Mouse (Mus musculus): ENCODE results near the gene Styx.
"Not testable (repeated sequence)": the region's sequence is repeated elsewhere in the genome, so short reads cannot be mapped to it uniquely, and the experiment has no call there.

Gene Styx

DNA sequence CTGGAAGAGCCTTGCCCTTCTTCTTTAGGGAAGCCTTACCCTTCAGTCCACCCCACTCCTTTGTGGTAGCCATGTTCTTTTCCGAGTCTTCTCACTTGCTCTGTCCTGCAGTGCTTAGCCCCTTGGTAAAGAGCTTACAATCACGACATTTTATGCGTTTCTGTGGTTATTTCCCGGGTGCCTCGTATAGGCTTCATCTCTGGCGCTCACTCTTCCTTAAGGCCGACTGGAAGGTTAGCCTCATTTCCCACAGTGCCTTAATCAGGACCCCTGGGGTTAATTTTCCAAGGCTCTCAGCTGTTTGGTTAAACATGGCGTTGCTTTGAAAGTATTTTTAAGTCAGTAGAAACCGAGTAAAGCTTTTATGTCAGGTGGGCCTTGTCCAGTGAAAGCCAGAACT, 88.5 kb downstream of the Styx start:
- no peak for DNase-seq

DNA sequence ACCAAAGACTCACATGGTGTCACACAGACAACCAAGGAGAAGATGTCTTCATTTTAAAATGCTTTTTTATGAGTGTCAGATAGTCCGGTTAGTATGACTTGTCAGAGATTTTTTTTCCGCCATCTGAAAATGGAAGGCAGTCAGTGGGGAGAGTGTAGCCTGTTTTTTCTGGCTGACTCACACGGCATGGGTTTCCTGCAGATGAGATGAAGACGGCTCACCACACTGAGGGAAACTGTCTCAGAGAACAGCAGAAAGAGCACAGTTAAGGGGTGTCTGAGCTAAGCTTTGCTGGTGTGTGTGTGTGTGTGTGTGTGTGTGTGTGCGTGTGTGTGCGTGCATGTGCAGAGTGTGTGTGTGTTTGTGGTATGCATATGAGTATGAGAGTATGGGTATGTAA, 90.4 kb downstream of the Styx start:
- DNase-seq, result no peak

DNA sequence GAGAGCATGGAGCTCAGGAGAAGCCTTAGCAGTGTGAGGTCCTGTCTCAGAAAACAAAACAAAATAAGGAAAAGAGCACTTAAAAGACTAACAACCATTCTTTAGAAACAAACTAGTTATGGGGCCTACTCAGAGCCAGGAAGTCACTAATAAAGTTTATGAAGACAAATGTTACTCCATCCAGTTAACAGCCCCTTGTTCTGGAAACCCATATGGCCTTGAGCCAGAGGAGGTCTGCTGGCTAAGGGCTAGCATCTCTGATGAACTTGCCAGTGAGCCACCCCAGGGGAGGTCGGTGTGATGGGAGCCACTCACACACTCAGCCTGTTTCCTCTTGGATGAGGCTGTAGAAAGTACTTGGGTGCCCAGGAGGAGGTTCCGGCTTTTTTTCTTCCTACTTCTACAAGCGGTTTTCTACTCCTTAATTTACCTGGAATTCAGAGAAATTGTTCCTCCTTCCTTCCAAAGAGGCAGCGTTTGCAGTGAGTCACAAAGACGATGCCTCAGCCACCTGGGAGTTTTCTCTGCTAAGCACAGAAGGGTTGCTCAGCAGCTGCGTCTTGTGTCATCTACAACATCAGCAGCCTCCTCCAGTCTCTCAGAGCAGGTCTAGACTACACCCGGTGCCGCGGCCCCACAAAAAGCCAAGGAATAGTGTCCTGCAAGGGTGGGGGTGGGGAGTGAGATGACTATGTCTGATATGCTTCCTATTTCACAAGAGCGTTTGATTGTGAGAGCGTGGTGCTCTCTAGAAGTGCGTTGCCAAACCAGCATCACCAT, 92.1 kb downstream of the Styx start:
- no peak for DNase-seq

DNA sequence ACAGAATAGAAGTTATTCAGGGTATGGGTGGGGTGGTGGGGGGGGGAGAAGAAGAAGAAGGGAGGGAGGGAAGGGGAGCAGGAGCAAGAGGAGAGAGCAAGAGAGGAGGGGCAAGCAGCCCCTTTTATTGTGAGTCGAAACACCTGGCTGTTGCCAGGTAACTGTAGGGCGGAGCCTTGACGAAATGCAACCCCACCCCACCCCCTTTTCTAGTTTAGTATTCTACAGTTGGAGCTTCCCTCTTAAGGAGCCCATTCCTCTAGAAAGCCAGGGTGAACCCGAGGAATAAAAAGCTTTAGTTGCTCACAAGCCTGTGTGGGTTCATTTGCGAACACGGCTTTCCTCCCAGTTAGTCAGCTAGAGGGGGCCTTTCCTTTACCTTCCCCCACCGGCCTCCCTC, 94.0 kb downstream of the Styx start:
- no peak for DNase-seq

DNA sequence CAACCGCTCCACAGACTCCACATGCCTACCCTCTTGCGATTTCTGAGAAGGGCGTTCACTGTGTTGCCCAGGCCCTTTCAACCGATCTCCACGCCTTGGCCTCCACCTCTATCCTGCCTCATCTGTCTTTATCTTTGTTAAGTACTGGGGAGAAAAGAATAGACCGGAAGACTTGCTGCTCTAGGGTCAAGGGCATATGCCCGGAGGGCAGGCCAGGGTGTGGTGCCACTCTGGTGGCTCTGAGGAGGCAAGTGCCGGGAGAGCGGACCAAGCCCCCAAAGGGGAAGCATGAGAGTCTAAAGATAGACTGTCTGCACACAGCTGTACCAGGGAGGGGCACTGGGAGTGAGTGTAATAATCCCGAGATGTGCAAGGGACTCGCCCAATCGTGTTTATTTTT, 94.6 kb downstream of the Styx start:
- no peak for DNase-seq

DNA sequence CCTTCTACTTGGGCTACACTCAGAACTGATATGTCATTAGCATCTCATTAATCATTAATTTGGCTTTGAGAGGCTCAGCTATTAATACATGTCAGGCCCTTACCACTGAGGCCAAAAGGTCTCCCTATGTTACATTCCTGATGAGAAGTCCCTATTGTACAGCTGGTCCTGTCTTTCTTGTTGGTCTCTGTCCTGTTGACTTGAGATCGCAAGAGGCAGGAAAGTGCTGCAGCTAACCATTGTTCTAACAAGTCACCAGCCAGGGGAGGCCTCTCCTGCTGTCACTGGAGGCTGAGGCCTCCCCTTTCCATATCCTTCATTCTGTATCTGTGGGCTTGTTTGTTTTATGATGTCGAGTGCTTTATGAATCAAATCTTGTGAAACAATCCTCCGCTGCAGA, 95.9 kb downstream of the Styx start:
- DNase-seq, result no peak

DNA sequence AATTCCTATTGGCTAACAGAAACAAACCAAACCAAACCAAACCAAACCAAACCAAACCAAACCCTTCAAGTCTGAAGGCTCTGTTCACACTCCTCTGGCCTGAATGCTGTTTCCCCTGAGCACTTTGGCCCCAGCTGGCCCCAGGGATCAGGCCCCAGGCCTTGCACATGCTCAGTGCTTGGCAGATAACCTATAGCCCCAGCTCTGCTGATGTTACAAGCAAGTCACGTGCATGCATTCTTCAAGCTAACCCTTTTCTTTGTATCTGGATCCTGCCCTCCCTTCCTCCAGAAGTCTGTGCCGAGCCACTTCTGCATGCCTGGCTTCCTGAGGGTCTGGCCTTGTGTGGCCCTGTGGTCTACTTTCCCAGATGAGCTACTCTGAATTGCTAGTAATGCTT, 100.2 kb downstream of the Styx start:
- no peak for DNase-seq

DNA sequence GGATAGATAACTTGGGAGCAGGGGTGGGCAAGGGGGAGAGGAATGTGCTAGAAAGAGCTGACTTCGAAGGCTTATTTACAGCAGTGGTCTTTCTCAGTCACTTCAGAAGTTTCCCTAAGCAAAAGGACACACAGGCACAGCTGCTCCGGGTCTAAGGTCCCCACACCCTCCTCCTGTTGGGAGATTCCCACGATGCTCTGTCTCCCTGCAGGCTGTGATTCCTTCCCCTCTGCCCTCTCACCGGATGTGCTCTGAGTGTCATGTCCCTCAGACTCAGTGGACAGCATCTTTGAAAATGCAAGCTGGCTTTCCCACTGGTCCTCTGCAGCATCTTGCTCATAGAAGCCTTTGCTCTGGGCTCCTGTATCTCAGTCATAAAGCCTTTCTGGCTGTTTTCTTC, 101.3 kb downstream of the Styx start:
- no peak for DNase-seq

DNA sequence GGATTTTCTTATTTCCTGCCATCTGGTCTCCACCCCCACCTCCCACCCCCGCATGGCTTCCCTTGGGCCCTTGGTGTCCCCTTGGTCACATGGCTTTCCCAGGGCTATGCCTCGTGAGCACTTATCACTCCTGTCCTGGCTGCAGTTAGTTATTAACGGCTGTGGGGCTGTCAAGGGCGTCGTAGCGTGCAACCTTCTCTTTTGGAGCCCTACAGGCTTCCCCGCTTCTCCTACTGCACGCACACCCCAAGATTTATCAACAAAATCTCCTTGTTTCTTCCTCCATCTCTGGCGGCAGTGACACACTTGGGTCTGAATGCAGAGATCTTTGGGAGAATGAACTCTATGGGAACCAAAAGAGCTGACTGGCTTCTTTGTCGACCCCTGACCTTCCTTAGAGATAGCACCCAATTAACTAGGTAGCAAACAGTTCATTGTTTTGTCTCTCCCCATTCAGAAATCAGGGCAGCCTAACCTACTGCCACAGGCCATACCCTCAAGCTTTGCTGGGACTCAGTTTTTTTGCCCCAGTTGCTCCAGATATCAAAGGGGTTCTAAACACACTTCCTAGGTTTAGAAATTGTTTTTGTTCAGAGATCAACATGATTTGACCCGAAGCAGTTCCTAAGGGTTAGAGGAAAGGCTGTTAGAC, 102.1 kb downstream of the Styx start:
- peak; percentile 20 to 39 for DNase-seq

DNA sequence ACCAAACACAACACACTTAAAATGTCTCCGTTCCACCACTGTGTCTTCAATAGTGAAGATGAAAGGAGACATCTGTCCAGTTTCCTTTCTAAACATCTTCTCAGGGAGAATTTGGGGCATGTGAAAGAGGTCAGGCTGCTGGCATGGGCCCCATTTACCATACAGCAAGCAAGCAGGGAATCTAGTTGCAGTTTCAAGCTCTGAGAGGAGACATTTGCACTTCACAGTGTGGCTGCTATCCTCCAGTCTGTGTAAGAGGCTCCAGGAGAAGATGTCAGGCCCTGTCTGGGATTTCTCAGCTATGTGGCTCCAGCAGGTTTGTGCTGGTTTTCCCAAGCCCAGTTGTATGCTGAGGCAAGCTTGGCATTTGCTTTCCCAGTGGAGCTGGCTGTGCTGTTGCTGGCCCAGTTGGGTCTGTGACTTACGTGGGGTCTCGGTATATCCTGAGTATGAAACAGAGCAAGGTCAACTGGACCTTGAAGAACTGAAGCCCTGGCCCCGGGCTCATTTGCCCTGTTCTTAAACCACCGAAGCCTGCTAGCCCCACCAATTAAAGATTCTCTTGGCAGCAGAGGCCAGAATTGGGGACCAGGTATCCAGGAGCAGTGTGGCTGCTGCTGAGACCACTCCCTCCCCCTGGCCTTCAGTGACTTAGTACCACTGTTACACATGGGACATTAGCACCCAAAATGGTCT, 102.8 kb downstream of the Styx start:
- no peak for DNase-seq

DNA sequence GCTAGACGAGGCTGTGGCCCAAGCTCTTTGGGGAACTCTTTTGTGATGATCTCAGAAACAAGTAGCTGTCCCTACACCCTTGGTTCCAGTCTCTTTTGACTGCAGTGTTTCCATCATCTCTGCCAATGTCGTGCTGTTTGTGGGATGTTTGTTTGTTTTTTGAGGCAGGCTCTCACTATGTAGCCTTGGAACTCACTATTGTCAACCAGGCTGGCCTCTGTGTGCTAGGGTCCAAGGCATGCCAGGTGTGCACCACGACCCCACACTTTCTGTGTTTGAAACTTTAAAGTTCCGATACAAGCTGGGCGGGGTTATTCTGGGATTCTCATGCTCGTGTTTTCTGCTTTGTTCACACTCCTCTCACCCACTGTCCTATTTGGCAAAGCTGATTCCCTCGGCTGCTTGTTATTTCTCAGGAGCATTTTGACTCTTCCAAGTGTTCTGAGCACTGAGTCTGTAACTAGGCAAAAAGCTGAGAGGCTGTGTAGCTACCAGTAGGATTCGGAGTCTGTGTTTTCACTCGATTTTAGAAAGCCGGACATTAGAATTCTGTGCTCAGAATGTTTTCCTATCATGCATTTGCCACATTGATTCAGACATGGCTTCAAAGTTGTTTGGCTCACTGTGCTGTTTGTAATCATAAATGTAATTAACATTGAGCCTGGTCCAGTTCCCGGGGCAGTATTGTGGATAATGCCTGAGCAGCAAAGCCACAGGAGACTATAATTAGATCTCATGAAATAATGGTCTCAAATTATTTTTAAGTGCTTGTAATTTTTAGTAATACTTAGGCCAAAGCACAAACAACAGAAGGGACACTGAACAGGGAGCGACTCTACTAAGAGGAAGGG, 105.0 kb downstream of the Styx start:
- no peak for DNase-seq

DNA sequence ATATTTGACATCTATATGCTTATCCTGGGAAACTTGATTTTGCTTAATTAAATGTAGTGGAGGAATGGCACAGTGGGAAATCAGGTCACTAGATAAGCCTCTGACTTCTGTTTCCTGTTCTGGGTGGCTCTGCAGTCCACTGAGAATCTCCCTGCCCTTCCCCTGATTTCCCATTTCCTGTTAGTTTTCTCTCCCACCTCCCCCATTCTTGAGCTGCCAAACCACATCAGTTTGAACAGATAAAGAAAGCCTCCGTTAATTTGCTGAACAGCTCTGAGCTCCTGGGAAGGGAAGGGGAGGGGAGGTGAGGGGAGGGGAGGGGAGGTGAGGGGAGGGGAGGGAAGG, 105.6 kb downstream of the Styx start:
- DNase-seq, result no peak

DNA sequence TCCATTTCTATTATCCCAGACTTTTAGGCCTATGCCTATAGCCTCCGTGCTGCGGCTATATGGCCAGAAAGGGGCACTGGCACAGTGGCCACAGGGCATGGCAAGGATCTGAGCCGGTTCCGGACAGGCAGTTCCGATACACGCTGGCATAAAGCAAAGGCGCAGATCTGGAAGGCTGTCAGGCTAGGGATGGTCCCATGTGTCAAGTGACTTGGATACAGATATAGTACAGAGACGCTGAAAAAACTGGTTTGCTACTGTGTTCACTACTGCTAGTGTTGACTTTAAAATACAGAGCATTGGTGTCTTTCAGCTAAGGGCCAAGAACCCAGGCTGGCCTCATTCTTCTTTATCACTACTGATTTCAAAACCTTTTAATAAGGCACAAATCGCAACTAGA, 106.1 kb downstream of the Styx start:
- no peak for DNase-seq

DNA sequence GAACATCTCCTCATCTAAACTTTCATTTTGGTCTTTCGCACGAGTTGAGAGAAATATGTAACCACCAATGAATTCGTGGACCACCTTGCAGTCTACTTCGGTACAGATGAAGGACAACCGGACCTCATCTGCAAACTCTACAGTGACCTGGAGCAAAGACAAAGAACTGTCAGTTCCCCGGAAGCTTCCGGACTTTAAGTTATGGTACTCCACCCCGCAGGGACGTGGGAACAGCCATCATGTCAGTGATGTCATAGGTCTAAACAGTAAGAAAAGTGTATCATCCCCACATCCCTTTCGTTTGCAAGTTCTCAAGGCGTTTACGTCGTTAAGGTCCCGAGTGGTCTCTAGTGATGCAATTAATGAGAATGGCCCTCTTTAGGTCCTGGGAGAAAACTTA, 109.0 kb downstream of the Styx start:
- DNase-seq, result no peak

DNA sequence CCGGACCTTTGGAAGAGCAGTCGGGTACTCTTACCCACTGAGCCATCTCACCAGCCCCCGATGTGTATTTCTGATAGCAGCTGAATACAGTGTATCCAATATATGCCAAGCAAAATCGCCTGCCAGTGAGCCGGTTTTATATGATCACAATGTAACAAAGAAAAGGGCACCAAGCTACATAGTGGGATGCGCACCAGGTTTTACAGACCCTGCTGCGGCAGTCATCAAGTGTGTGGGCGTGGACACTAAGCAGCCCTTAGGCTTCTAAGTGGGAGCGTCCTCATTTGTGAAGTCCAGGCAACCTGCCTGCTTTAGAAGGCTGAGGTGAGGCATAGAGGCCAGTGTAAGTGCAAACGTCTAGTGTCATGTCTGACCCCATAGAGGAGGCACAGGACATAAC, 109.6 kb downstream of the Styx start:
- DNase-seq, result no peak

DNA sequence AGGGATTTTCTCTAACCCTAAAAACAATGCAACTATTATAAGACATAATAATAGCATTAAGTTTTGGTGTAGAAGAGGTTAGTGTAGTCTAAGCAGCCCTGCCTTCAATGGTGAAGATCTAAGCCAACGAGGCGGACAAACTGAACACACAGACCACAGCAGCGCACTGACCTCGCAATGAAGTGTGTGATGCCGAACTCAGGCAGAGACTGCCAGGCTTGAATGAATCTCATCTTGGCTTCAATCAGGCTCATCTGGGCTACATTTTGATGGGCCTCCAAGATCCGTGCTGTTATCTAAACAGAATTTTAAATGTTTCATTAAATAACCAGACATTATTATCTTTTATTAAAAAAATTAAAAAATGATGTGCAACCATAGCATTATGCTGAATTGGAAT, 111.1 kb downstream of the Styx start:
- DNase-seq, result no peak

DNA sequence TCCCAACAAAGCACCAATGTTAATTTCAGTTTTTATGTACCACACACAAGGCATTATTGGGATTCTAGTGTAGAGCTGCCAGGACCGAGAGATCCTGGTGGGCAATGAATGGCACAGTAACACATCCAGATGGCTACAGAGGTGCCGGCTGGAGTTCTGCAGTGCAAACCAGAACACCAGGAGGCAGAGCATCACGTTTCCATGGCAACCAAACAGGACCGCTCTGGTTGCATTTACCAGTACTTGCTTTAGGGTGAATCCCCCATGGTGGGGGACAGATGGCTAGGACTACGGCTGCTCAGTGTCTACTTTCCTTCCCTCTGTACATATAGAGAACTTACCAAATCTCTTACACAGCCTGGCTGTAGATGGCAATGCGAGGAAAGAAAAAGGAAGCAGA, 111.5 kb downstream of the Styx start:
- DNase-seq, result no peak

DNA sequence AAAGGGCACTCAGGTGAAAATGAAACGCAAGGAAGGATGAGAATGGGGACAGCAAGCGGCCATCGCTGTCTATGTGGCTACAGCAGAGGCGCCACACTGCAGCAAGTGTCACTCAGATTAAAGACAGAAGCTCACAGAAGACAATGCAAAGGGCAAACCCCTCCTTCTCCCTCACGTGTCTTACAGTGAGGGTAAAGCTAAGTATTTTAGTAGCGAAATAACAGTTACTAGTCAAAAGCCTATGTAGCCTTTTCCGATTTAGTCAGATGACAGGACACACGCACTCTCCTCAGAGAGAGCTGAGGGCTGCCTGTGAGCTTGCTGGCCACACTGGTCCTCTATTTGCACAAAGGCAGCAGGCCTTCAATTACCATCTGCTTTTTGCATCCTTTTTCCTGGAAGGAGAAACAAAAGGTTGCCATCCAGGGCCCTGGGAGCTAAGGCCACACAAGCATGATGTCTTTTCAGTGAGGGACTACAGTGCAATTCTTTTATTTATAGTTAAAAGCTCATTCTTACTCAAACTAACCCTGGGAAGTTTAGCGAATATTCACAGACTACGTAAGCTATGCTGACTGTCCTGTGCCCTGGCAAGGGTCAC, 112.1 kb downstream of the Styx start:
- DNase-seq, result no peak

DNA sequence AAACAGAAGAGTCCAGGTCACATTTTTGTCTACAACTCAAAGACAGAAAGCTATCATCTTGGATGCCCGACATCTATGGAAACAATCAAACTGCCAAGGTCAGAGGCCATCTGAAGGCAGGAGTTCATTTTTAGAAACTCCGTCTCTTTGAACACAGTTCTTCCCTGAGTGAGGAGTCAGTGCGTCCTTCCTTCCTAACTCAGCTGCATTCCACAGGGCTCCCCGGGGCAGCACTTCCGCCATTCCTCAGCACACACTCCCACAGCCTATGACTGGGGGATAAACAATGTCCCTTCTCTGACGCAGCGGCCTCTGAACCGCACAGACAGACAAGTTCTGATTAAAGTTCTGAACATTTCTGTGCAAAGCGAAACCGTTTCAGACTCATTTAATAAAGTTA, 112.7 kb downstream of the Styx start:
- no peak for DNase-seq

DNA sequence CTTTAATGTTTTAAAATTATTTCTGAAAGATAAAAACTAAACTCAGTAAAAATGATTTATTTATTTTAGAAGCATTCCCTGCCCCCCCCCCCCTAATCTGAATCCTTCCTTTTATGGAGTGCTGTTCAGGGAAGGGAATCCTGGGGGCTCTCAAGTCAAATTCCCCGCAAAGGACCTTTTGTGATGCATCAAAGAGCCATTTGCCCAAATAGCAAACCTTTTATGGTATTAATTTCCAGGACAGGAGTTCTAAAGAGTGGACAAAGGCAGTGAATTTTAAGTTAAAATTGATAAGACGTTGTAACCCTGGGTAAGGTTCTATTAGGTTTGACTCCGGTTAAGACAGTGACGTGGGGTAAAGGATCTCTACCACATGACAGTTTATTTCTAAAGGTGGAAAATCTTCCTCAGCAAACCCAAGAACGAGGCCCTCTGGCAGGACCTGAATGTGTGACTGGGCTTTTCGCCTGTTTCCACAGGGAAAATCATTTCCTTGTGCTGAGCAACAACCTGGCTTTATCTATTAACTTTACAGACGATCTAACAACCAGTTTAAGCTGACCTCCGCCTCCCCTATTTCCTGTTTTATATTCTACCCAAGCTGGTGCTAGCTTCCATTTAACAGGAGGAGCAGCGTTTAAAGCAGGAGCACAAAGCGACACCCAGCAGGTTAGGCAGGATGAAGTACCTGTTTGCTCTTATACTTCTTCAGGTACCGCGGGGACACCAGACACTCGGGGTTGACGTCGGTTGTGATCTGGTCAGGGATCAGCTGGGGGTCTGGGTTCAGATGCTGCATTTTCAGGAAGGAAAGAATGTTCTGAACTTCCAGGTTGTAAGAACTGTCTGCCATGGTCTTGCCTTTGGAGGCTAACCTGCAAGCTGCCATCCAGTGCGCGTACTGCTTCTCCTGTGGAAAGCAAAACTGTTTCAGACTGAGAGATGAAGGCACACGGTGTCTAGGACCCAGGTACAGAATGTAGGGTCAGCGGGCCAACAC, 113.4 kb downstream of the Styx start:
- no peak for DNase-seq

DNA sequence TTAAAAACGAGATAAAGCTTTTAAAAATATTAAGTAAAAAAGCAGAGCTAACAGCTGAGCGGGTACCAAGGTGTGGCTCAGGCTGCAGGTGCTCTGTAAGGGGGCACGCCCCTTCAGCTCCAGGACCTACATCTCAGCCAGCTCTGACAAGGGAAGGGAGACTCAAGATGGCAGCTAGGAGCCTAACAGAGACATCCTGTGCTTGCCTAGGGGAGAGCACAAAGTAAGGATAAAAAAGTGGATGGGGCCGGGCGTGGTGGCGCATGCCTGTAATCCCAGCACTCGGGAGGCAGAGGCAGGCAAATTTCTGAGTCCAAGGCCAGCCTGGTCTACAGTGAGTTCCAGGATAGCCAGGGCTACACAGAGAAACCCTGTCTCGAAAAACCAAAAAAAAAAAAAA, 115.5 kb downstream of the Styx start:
- not testable (repeated sequence) for DNase-seq

DNA sequence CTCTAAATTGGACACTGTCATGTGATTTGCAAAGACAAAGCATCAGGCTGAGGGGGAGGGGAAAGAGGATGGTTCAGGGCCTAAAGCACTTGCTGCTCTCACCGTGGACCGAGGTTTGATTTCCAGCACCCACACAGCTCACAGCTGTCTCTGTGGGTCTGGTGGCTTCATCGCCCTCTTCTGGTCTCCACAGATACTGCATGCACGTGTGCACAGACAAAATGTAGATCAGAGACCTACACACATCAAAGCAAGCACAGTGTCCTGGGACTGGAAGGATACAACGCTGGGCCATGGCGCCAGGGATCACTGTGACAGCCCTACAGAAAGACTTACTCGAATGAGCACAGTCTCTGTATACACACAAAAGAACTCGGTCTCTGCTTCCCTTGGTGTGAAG, 118.6 kb downstream of the Styx start:
- DNase-seq, result no peak
